Mouse (Mus musculus): Measurements from ENCODE around the gene Ikbkg.

GRCm38 (mm10) chrX:74426256-74426655 is 33.2 kb downstream of the Ikbkg start:
- TF ChIP-seq CTCF (IDR thresholded peaks at IDR 0.05; ENCODE audit: extremely low read depth, insufficient read depth, insufficient read length, insufficient replicate concordance) = no peak
- TF ChIP-seq POLR2A (IDR thresholded peaks at IDR 0.05; ENCODE audit: low read depth, low read length) = no peak
